Mouse (Mus musculus): Measurements from ENCODE around the gene Tprkb. TPM values are rescaled to one million over a fixed set of nuclear protein-coding genes. Genes with fewer than 3 reads are reported as not detected.
A peak's percentile ranks its signal among the peaks of the same experiment; 100 is the strongest.
"Not testable (repeated sequence)": the region's sequence is repeated elsewhere in the genome, so short reads cannot be mapped to it uniquely, and the experiment has no call there.

Gene Tprkb
- polyA plus RNA-seq, 1 experiment, result 124 TPM

DNA sequence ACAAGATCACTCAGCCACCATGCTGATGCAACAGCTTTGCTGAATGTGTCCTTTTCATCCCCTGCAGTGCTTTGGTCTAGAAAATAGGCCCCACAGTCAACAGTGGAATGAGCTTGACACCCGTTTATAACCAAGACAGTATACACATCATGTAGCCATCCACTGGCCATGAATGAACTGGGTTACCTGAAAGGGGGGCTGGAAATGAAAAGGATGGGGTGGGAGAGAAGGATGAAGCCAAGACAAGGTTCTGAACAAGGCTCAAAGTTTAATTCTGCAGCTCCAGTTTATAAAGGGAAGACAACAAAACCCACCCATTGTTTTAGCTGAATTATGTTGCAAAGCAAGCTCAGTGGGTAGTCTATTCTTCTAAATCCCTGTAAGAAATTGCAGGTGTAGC is 27.4 kb upstream of the Tprkb start:
- Histone ChIP-seq H3K4me3 (ENCODE audit: insufficient read depth, low read length) (no peak overlapping the region), H3K4me1 (ENCODE audit: control insufficient read depth, insufficient read depth, low read length) (no peaks in the 10 kb centered on the region), H3K27ac (ENCODE audit: insufficient read depth, low read length) (no peak overlapping the region)
- TF ChIP-seq POLR2A (IDR thresholded peaks at IDR 0.05; ENCODE audit: extremely low read depth, insufficient read depth, low read length) (no peak), CTCF (IDR thresholded peaks at IDR 0.05; ENCODE audit: extremely low read depth, insufficient read depth, low read length) (no peak)

DNA sequence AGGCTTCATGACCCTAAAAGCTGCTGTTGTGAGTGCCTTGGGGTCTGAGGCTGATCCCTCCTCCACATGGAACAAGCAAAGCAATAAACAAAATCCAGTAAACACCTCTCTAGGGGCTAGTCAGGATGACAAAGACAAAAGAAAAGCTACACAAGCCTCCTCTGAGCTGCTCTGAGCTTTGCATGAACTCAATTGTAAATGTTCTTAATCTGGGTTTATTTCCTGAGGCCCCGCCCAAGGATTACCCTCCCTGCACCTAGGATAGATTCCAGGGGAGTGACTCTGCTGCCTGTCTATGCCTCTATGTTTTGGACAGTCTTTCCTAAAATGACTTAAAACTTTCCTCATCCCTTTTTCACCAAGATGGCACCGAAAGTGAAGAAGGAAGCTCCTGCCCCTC is 22.7 kb upstream of the Tprkb start:
- TF ChIP-seq CTCF (IDR thresholded peaks at IDR 0.05; ENCODE audit: extremely low read depth, insufficient read depth, low read length) (no peak), POLR2A (IDR thresholded peaks at IDR 0.05; ENCODE audit: extremely low read depth, insufficient read depth, low read length) (no peak)
- Histone ChIP-seq H3K4me3 (ENCODE audit: insufficient read depth, low read length) (no peak overlapping the region), H3K4me1 (ENCODE audit: control insufficient read depth, insufficient read depth, low read length) (no peaks in the 10 kb centered on the region), H3K27ac (ENCODE audit: insufficient read depth, low read length) (no peak overlapping the region)

DNA sequence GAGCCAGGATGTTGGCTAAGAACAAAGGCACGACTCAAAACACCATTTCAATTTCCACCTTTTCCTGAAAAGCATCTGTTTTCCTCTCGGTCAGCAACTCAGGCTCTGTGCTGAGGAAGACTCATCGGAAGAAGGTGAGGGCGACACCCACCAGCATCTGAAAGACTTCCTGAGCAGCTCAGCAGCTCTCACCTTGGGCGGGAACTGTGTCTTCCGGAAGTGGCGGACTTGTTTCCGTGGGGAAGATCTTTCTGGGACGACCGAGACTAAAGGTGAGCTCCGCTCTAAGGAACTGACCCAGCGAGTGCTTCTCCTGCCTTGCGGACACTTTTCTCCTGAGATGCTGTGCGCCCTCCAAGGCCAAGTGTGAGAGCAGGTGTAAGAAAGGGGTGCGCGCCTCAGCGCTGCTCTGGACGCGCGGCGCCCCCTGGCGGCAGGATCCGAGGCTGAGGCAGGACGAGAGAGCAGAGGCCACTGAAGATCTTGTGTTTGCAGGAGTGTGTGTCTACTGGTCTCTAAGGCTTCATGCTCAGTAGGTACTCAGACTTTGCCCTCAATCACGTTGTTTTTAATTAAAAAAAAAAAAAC is 16.5 kb upstream of the Tprkb start:
- 0 out of 2 replicates have a peak, but pooled peaks have one; percentile 22 for TF ChIP-seq CTCF (IDR thresholded peaks at IDR 0.05; ENCODE audit: extremely low read depth, insufficient read depth, low read length)
- H3K4me1 ChIP-seq (ENCODE audit: control insufficient read depth, insufficient read depth, low read length), result not testable (repeated sequence)

DNA sequence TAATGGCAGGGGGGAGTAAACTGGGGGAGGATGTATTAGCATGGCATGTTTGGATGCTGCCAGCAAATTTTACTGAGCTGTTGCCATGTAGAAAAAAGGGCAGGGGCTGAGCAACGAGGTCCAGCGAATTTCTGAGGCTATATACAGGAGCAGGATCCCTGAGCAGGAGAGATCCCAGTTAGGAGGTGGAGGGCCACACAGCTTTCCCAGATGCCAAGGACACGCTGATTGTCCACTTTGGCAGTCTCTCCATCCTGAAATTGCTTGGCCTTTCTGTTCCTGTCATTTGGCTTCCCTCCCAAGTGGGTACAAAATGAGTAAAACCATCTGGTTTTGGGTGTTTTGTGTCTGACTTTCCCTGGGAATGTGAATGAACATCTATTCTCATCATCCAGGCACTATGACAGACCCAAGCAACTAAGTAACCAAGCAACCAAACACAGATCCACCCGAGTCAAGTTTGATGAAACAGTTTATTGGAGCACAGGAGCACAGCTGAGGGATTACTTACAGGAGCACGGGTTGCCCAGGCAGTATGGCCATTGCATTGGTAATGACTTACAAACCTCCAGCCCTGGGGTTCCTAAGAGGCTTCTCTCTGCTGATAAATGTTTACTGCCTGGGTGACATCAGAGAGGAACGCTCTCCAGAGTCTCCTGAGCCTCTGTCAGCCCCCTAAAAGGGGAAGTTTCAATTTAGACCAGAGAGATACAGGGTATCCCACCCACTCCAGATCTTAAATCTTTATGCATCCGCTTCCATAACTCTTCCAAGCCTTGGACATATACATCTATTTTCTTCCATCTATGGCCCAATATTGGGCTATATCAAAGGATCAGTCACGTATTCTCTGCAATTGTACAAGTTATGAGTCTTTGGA is 12.8 kb upstream of the Tprkb start:
- not testable (repeated sequence) for H3K27ac ChIP-seq (ENCODE audit: insufficient read depth, low read length)

More for the DNA sequence above, 16.5 kb upstream of the Tprkb start:
- not testable (repeated sequence) for H3K27ac ChIP-seq (ENCODE audit: insufficient read depth, low read length); H3K4me3 ChIP-seq (ENCODE audit: insufficient read depth, low read length)

DNA sequence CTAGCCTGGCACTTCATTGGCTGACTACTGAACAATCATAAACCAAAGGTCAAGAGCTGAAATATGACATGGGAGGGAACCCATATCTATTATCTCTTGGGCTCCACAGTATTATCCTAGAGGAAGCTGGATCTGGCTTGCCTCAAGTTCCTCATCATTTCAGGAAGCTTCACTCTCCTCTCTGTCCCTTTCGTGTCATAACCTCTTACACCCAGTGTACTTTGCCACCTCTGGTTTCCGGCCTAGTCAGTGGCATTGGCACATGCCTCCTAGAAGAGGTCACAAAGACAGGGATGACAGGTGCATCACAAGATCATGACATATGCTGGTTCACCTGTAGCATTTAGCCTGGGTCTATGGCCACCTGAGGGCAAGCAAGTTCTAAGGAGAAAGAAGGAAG is 9.4 kb upstream of the Tprkb start:
- H3K27ac ChIP-seq (ENCODE audit: insufficient read depth, low read length), result no peak overlapping the region
- no peak overlapping the region for H3K4me3 ChIP-seq (ENCODE audit: insufficient read depth, low read length)
- TF ChIP-seq POLR2A (IDR thresholded peaks at IDR 0.05; ENCODE audit: extremely low read depth, insufficient read depth, low read length) (no peak), CTCF (IDR thresholded peaks at IDR 0.05; ENCODE audit: extremely low read depth, insufficient read depth, low read length) (no peak)

More for the DNA sequence above, 12.8 kb upstream of the Tprkb start:
- not testable (repeated sequence) for H3K4me3 ChIP-seq (ENCODE audit: insufficient read depth, low read length); H3K4me1 ChIP-seq (ENCODE audit: control insufficient read depth, insufficient read depth, low read length)

DNA sequence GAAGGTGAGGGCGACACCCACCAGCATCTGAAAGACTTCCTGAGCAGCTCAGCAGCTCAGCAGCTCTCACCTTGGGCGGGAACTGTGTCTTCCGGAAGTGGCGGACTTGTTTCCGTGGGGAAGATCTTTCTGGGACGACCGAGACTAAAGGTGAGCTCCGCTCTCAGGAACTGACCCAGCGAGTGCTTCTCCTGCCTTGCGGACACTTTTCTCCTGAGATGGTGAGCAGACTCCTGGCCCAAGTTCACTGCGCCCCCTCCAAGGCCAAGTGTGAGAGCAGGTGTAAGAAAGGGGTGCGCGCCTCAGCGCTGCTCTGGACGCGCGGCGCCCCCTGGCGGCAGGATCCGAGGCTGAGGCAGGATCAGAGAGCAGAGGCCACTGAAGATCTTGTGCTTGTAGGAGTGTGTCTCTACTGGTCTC is 7.0 kb upstream of the Tprkb start, which contains the start of gene Nat8f4:
Gene Nat8f4 (minus strand): TSS at position 243 of the 420 bp plus-strand sequence.
- not testable (repeated sequence) for H3K4me1 ChIP-seq (ENCODE audit: control insufficient read depth, insufficient read depth, low read length)
- TF ChIP-seq CTCF (IDR thresholded peaks at IDR 0.05; ENCODE audit: extremely low read depth, insufficient read depth, low read length), result peak; percentile 49; the same call in 1 of the 2 replicates
- H3K27ac ChIP-seq (ENCODE audit: insufficient read depth, low read length), result peak within 1 kb of the TSS; percentile 40

More for the DNA sequence above, 9.4 kb upstream of the Tprkb start:
- no peaks in the 10 kb centered on the region for H3K4me1 ChIP-seq (ENCODE audit: control insufficient read depth, insufficient read depth, low read length)

DNA sequence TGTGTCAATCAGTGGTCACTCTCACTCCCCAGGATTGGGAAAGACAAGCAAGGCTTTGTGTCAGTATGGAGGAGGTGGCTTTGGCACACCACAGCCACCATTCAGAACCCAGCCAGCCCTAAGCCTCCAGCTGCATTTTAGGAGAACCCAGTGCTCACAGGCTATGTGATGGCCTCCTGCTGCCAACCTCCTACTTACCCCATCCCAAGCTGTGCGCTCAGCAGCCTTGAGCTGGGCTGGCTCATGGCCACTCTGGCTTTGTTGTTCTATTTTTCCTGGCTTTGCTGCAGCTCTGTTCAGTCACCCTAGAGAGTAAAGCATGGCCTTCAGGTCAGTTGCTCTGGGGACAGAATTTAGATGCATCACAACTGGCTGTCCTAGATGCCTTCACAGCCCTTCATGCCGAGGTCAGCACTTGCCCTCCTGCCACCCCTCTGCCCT is 4.7 kb upstream of the Tprkb start:
- not testable (repeated sequence) for H3K4me3 ChIP-seq (ENCODE audit: insufficient read depth, low read length); H3K4me1 ChIP-seq (ENCODE audit: control insufficient read depth, insufficient read depth, low read length)
- peak overlapping the region; percentile 40 for H3K27ac ChIP-seq (ENCODE audit: insufficient read depth, low read length)

More for the DNA sequence above, 7.0 kb upstream of the Tprkb start, which contains the start of gene Nat8f4:
- H3K4me3 ChIP-seq (ENCODE audit: insufficient read depth, low read length), result peak within 1 kb of the TSS; percentile 74

DNA sequence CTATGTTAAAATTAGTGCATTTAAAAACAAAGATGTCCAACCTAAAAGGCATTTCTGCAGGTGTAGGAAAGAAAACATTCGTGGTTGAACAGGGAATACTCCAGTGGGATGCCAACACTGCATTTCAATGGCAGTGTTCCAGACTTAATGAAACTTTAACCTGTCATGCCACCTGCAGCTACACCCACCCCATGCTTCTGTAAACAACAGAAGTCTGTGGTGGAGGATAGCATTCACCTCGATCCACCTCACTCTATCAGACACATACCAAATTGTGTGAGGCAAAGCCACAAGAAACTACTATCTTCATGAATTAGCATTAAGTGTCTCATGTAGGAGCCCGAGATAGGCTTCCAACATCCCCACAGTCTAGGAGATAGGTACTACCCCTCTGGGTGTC is 3.3 kb upstream of the Tprkb start:
- TF ChIP-seq CTCF (IDR thresholded peaks at IDR 0.05; ENCODE audit: extremely low read depth, insufficient read depth, low read length) (no peak), POLR2A (IDR thresholded peaks at IDR 0.05; ENCODE audit: extremely low read depth, insufficient read depth, low read length) (no peak)
- H3K4me3 ChIP-seq (ENCODE audit: insufficient read depth, low read length), result no peak overlapping the region
- H3K27ac ChIP-seq (ENCODE audit: insufficient read depth, low read length), result 0 out of 2 replicates have a peak overlapping the region, but pooled peaks have one; percentile 40
- H3K4me1 ChIP-seq (ENCODE audit: control insufficient read depth, insufficient read depth, low read length), result no peaks in the 10 kb centered on the region

DNA sequence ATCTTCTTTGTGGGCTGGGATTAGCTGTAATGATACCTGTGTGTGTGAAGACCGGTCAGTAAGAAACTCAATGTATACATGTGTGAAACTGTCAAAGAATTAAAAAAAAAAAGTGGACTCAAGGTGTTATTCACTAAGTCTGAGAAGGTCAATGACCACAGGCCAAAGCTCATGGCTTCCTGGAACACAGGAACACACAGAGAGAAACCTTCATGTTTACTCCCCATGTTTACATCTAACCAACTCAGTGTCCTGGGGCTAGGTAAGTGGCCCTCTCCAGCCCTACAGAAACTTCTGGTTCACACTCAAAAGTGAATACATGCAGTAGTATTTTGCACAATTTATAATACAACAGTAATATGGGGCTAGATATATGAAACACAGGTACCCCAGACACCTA is 2.0 kb upstream of the Tprkb start:
- no peak for TF ChIP-seq POLR2A (IDR thresholded peaks at IDR 0.05; ENCODE audit: extremely low read depth, insufficient read depth, low read length)
- TF ChIP-seq CTCF (IDR thresholded peaks at IDR 0.05; ENCODE audit: extremely low read depth, insufficient read depth, low read length), result no peak
- no peaks in the 10 kb centered on the region for H3K4me1 ChIP-seq (ENCODE audit: control insufficient read depth, insufficient read depth, low read length)
- H3K27ac ChIP-seq (ENCODE audit: insufficient read depth, low read length), result no peak overlapping the region
- no peak overlapping the region for H3K4me3 ChIP-seq (ENCODE audit: insufficient read depth, low read length)

DNA sequence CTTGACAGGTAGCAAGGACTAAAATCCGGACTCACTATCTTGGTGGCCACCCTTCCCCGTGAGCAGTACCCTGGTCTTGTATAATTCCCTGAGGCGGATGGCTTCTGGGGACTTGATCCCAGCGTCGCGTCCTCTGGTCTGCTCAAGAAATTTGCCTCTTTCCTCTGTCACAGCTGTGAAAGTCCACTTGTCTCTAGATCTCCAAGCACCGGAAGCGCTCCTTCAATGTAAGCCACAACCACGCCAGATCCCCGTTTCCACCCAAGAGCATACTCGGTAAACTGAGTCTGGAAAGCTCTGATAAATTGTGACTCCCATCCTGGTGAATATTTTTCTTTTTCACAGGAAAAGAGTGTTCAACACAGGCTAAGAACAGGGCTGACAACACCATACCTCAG is 3.5 kb downstream of the Tprkb start:
- TF ChIP-seq CTCF (IDR thresholded peaks at IDR 0.05; ENCODE audit: extremely low read depth, insufficient read depth, low read length) (no peak), POLR2A (IDR thresholded peaks at IDR 0.05; ENCODE audit: extremely low read depth, insufficient read depth, low read length) (no peak; the same call in 1 of the 2 replicates)
- H3K4me1 ChIP-seq (ENCODE audit: control insufficient read depth, insufficient read depth, low read length), result no peaks in the 10 kb centered on the region
- H3K4me3 ChIP-seq (ENCODE audit: insufficient read depth, low read length), result peak overlapping the region; percentile 49
- peak overlapping the region; percentile 62 for H3K27ac ChIP-seq (ENCODE audit: insufficient read depth, low read length)
